22 mouse cellular contexts compared by ENCODE assay signal in the genomic region with DNA sequence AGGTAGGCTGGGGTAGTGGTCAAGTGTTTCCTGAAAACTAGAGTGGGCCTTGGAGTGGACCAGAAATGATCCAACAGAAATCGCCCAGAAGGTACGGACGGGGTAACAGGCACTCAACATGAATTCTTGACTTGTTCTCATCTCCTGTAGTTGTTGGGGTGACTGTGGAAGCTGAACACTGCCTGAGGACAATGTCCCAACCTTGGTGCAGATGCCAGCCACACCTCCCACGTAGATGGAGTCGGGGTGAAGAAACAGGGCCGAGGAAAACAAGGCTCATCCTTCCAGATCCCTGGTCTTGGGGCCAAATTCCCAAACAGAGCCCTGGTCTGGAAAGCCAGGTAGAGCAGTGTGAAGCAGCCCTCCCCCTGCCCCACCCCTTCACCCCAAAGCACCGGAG.
"Had no signal": no experiment of that assay in that cellular context is flagged by ENCODE, and none has a peak within 500 bp of the region (broad histone marks: within the 10 kb centered on the region; RNA-seq: fewer than 3 reads in every experiment).

No protein-coding gene starts in this region.

- H3K27me3 ChIP-seq: heart, embryonic 12.5 days; heart, embryonic 15.5 days; hindbrain, embryonic 13.5 days; hindbrain, embryonic 15.5 days; kidney, embryonic 15.5 days; limb, embryonic 13.5 days; limb, embryonic 15.5 days; liver, embryonic 12.5 days had no signal

- H3K9ac ChIP-seq: heart, embryonic 12.5 days; heart, embryonic 15.5 days; hindbrain, embryonic 13.5 days; hindbrain, embryonic 15.5 days; kidney, embryonic 15.5 days; limb, embryonic 13.5 days; limb, embryonic 15.5 days; liver, embryonic 12.5 days; liver, embryonic 14.5 days had no signal

- DNase-seq: gastrocnemius, postnatal 10 days; gastrocnemius, postnatal 25 days; heart, adult 18-20 months; kidney, adult 11 months; kidney, adult 2 months; kidney, adult 9 months; kidney, postnatal 14 days; kidney, postnatal 36 days; layer of hippocampus, adult 9-11 months; layer of hippocampus, postnatal 36 days; left cerebral cortex, postnatal 4 days had no signal

- H3K9me3 ChIP-seq: heart, embryonic 12.5 days; heart, embryonic 15.5 days; hindbrain, embryonic 13.5 days; hindbrain, embryonic 15.5 days; kidney, embryonic 15.5 days; limb, embryonic 13.5 days; limb, embryonic 15.5 days; liver, embryonic 12.5 days had no signal

- H3K27ac ChIP-seq: hindbrain, embryonic 13.5 days; hindbrain, embryonic 15.5 days; hindbrain, postnatal 0 days; kidney, embryonic 15.5 days; kidney, postnatal 0 days; limb, embryonic 13.5 days; limb, embryonic 15.5 days; liver, embryonic 12.5 days; liver, embryonic 14.5 days had no signal

- H3K36me3 ChIP-seq: hindbrain, embryonic 15.5 days; liver, embryonic 12.5 days had no signal

- H3K4me3 ChIP-seq: heart, embryonic 12.5 days; heart, embryonic 15.5 days; hindbrain, embryonic 13.5 days; hindbrain, embryonic 15.5 days; kidney, embryonic 15.5 days; limb, embryonic 13.5 days; limb, embryonic 15.5 days; liver, embryonic 12.5 days had no signal
